Mouse (Mus musculus): ENCODE measurements around the gene Sparc. TPM values are rescaled to one million over a fixed set of nuclear protein-coding genes. Genes with fewer than 3 reads are reported as not detected.

Gene Sparc
- total RNA-seq, 2 experiments from 2014 or later: 645 to 801 TPM

- intact Hi-C loops (cut with DNase I): no loop called here
- DNase-seq: no peak
Measured at GRCm38 (mm10) chr11:55373838-55374237, 49.1 kb downstream of the Sparc start.

- no peak for DNase-seq
- intact Hi-C loops (cut with DNase I): no loop called here
Measured at GRCm38 (mm10) chr11:55373373-55373772, 49.6 kb downstream of the Sparc start.

- no peak for DNase-seq
- intact Hi-C loops (cut with DNase I): no loop called here
Measured at GRCm38 (mm10) chr11:55372001-55372400, 51.0 kb downstream of the Sparc start.

- DNase-seq: peak; percentile 17 to 25
- intact Hi-C loops (cut with DNase I): loop anchor here (2.0 kb wide), 1 partner anchor 106 kb away; no protein-coding TSS in a partner anchor
Measured at GRCm38 (mm10) chr11:55369093-55369471, 53.9 kb downstream of the Sparc start.

GRCm38 (mm10) chr11:55368388-55369092 lies 54.4 kb downstream of the Sparc start:
- intact Hi-C loops (cut with DNase I): loop anchor here (2.0 kb wide), 1 partner anchor 106 kb away; no protein-coding TSS in a partner anchor
- DNase-seq: no peak

GRCm38 (mm10) chr11:55367783-55368182 lies 55.2 kb downstream of the Sparc start:
- DNase-seq: no peak
- intact Hi-C loops (cut with DNase I): loop anchor here (2.0 kb wide), 1 partner anchor 105 kb away; no protein-coding TSS in a partner anchor

GRCm38 (mm10) chr11:55365840-55366239 lies 57.1 kb downstream of the Sparc start:
- intact Hi-C loops (cut with DNase I): no loop called here

GRCm38 (mm10) chr11:55365242-55365641 lies 57.7 kb downstream of the Sparc start:
- intact Hi-C loops (cut with DNase I): no loop called here
- DNase-seq: no peak

More at GRCm38 (mm10) chr11:55365840-55366239, 57.1 kb downstream of the Sparc start:
- DNase-seq: no peak

- DNase-seq: peak; percentile 18 to 29
Measured at GRCm38 (mm10) chr11:55364662-55365061, 58.3 kb downstream of the Sparc start.

GRCm38 (mm10) chr11:55358094-55358783 lies 64.7 kb downstream of the Sparc start:
- intact Hi-C loops (cut with DNase I): no loop called here
- no peak for DNase-seq

More at GRCm38 (mm10) chr11:55364662-55365061, 58.3 kb downstream of the Sparc start:
- intact Hi-C loops (cut with DNase I): no loop called here

- DNase-seq: no peak
- intact Hi-C loops (cut with DNase I): no loop called here
Measured at GRCm38 (mm10) chr11:55356846-55357245, 66.1 kb downstream of the Sparc start.

Other genes starting within 250 kb of the Sparc start
- 10 to 100 TPM; 14.3 to 14.8 TPM for gene Slc36a2, start 238.1 kb downstream of the Sparc start, total RNA-seq (2021)
- gene Slc36a1, start 218.8 kb downstream of the Sparc start, total RNA-seq (2021): 10 to 100 TPM in 1 of 2 experiments, 1 to 10 TPM in 1; 9.4 to 10.5 TPM
- gene Fat2, start 86.6 kb downstream of the Sparc start, total RNA-seq (2021): under 1 TPM; 0.03 TPM
- gene Atox1, start 38.1 kb upstream of the Sparc start, total RNA-seq (2021): 100 to 1,000 TPM; 117 to 124 TPM
- 10 to 100 TPM; 38.8 to 39.0 TPM for gene G3bp1, start 46.5 kb upstream of the Sparc start, total RNA-seq (2021)
- not detected for gene Glra1, start 185.0 kb upstream of the Sparc start, total RNA-seq (2021)

Measured in heart, postnatal 36 days (tissue).